Mouse (Mus musculus) brain, embryonic 14.5 days (tissue): ENCODE results near the gene Mga. TPM values are rescaled to one million over a fixed set of nuclear protein-coding genes. Genes with fewer than 3 reads are reported as not detected.
A peak's percentile ranks its signal among the peaks of the same experiment; 100 is the strongest.

Experiments
- DNase-seq: peaks from one replicate; pipeline ENCODE4 v3.0.0-alpha.2; 2011; ENCODE audit warnings: low read depth
- CTCF ChIP-seq: fragments of 200-500 bp; IDR thresholded peaks from 2 replicates; pipeline ENCODE4 v1.5.1; 2012; ENCODE audit warnings: inconsistent platforms, mild to moderate bottlenecking, moderate library complexity, borderline replicate concordance; ENCODE audit not compliant: insufficient read depth, insufficient read length; ENCODE audit errors: extremely low read depth
- POLR2A ChIP-seq: fragments of 200-500 bp; IDR thresholded peaks from 2 replicates; pipeline ENCODE4 v1.6.1; 2012; ENCODE audit warnings: mild to moderate bottlenecking, inconsistent platforms, borderline replicate concordance; ENCODE audit not compliant: poor library complexity, insufficient read depth, insufficient read length, severe bottlenecking; ENCODE audit errors: extremely low read depth
- polyA plus RNA-seq: library from polyadenylated mRNA; depleted of rRNA; stranded (reverse); fragments of >200 nt; gene quantifications from 2 replicates; pipeline ENCODE4 v1.2.3, GENCODE M21; 2012; rRNA removed

Mga gene
- polyA plus RNA-seq, 1 experiment = 31.0 TPM

- no peak for DNase-seq
- TF ChIP-seq POLR2A = no peak
Measured at GRCm38 (mm10) chr2:120008672-120009071, 111.6 kb downstream of the Mga start.

- peak; percentile 75 for DNase-seq
- TF ChIP-seq CTCF (peak; percentile 61; the same call in 1 of the 2 replicates), POLR2A (no peak)
Measured at GRCm38 (mm10) chr2:120011462-120012200, 114.6 kb downstream of the Mga start.

- DNase-seq = no peak
- no peak for TF ChIP-seq POLR2A
- no peak for TF ChIP-seq CTCF
Measured at GRCm38 (mm10) chr2:120012924-120013323, 115.9 kb downstream of the Mga start.

GRCm38 (mm10) chr2:120013831-120014486 is 116.9 kb downstream of the Mga start:
- TF ChIP-seq POLR2A (no peak), CTCF (no peak)
- DNase-seq = no peak

- no peak for DNase-seq
- TF ChIP-seq POLR2A = no peak
- no peak for TF ChIP-seq CTCF
Measured at GRCm38 (mm10) chr2:120015882-120016281, 118.9 kb downstream of the Mga start.

- TF ChIP-seq POLR2A (no peak), CTCF (no peak)
- no peak for DNase-seq
Measured at GRCm38 (mm10) chr2:120017599-120017998, 120.6 kb downstream of the Mga start.

Other genes with a start within 250 kb of the Mga start
- 11.9 and 14.3 TPM in 2 replicates for gene Ndufaf1, start 234.4 kb upstream of the Mga start, polyA plus RNA-seq
- gene Rtf1, start 222.2 kb upstream of the Mga start, polyA plus RNA-seq = 32.2 and 47.3 TPM in 2 replicates
- 0.42 and 0.68 TPM in 2 replicates for gene Itpka, start 154.9 kb upstream of the Mga start, polyA plus RNA-seq
- gene Ltk, start 136.8 kb upstream of the Mga start, polyA plus RNA-seq = 3.3 and 3.8 TPM in 2 replicates
- gene Rpap1, start 109.7 kb upstream of the Mga start, polyA plus RNA-seq = 24.7 and 25.8 TPM in 2 replicates
- 33.0 and 40.9 TPM in 2 replicates for gene Tyro3, start 99.5 kb upstream of the Mga start, polyA plus RNA-seq
- 30.4 and 42.5 TPM in 2 replicates for gene Mapkbp1, start 75.5 kb downstream of the Mga start, polyA plus RNA-seq
- gene Jmjd7, start 130.3 kb downstream of the Mga start, polyA plus RNA-seq = 16.6 and 23.5 TPM in 2 replicates
- 24.3 and 29.6 TPM in 2 replicates for gene Gm28042, start 130.3 kb downstream of the Mga start, polyA plus RNA-seq
- 26.3 and 28.7 TPM in 2 replicates for gene Pla2g4b, start 136.2 kb downstream of the Mga start, polyA plus RNA-seq